Mouse (Mus musculus): ENCODE measurements around the gene Tgfa.

The Tgfa gene

GRCm38 (mm10) chr6:86188741-86189480 lies 6.1 kb upstream of the Tgfa start:
- DNase-seq (ENCODE audit: low spot score in 2 of 2): no peak

- DNase-seq (ENCODE audit: low spot score in 2 of 2): no peak
These were observed 4.4 kb upstream of the Tgfa start for GRCm38 (mm10) chr6:86190622-86191021.

GRCm38 (mm10) chr6:86192978-86193377 lies 2.0 kb upstream of the Tgfa start:
- no peak for DNase-seq (ENCODE audit: low spot score in 2 of 2)

GRCm38 (mm10) chr6:86193879-86194278 lies 1.1 kb upstream of the Tgfa start:
- no peak for DNase-seq (ENCODE audit: low spot score in 2 of 2)

- no peak for DNase-seq (ENCODE audit: low spot score in 2 of 2)
These were observed 1.0 kb downstream of the Tgfa start for GRCm38 (mm10) chr6:86196034-86196433.

GRCm38 (mm10) chr6:86197150-86197862 lies 2.3 kb downstream of the Tgfa start:
- DNase-seq (ENCODE audit: low spot score in 2 of 2): no peak

GRCm38 (mm10) chr6:86200934-86201333 lies 5.9 kb downstream of the Tgfa start:
- DNase-seq (ENCODE audit: low spot score in 2 of 2): no peak

- no peak for DNase-seq (ENCODE audit: low spot score in 2 of 2)
These were observed 8.1 kb downstream of the Tgfa start for GRCm38 (mm10) chr6:86203101-86203500.

GRCm38 (mm10) chr6:86206014-86206413 lies 11.0 kb downstream of the Tgfa start:
- no peak for DNase-seq (ENCODE audit: low spot score in 2 of 2)

GRCm38 (mm10) chr6:86206985-86207384 lies 12.0 kb downstream of the Tgfa start:
- DNase-seq (ENCODE audit: low spot score in 2 of 2): no peak

- no peak for DNase-seq (ENCODE audit: low spot score in 2 of 2)
These were observed 14.4 kb downstream of the Tgfa start for GRCm38 (mm10) chr6:86209133-86210016.

GRCm38 (mm10) chr6:86210017-86210408 lies 15.0 kb downstream of the Tgfa start:
- DNase-seq (ENCODE audit: low spot score in 2 of 2): no peak

GRCm38 (mm10) chr6:86210619-86211018 lies 15.6 kb downstream of the Tgfa start:
- DNase-seq (ENCODE audit: low spot score in 2 of 2): no peak

- DNase-seq (ENCODE audit: low spot score in 2 of 2): no peak
These were observed 16.2 kb downstream of the Tgfa start for GRCm38 (mm10) chr6:86211081-86211763.

GRCm38 (mm10) chr6:86212871-86213640 lies 18.0 kb downstream of the Tgfa start:
- DNase-seq (ENCODE audit: low spot score in 2 of 2): no peak

GRCm38 (mm10) chr6:86218066-86218465 lies 23.0 kb downstream of the Tgfa start:
- no peak for DNase-seq (ENCODE audit: low spot score in 2 of 2)

- no peak for DNase-seq (ENCODE audit: low spot score in 2 of 2)
These were observed 23.7 kb downstream of the Tgfa start for GRCm38 (mm10) chr6:86218739-86219138.

GRCm38 (mm10) chr6:86219494-86219893 lies 24.5 kb downstream of the Tgfa start:
- no peak for DNase-seq (ENCODE audit: low spot score in 2 of 2)

- no peak for DNase-seq (ENCODE audit: low spot score in 2 of 2)
These were observed 25.1 kb downstream of the Tgfa start for GRCm38 (mm10) chr6:86220171-86220570.

- no peak for DNase-seq (ENCODE audit: low spot score in 2 of 2)
These were observed 27.4 kb downstream of the Tgfa start for GRCm38 (mm10) chr6:86222381-86222780.

- no peak for DNase-seq (ENCODE audit: low spot score in 2 of 2)
These were observed 30.6 kb downstream of the Tgfa start for GRCm38 (mm10) chr6:86225604-86226003.
